Mouse (Mus musculus) NIH3T3 (cell line): ENCODE results near the gene Spa17.

Experiments used
- DNase-seq: peaks from one replicate; pipeline ENCODE4 v3.0.0-alpha.2; 2012; ENCODE audit warnings: low read depth

Spa17 gene

GRCm38 (mm10) chr9:37616770-37617169, 3.2 kb upstream of the Spa17 start:
- DNase-seq = peak; percentile 62

GRCm38 (mm10) chr9:37615220-37615619, 1.7 kb upstream of the Spa17 start:
- DNase-seq = no peak

GRCm38 (mm10) chr9:37614316-37614715, 794 bp upstream of the Spa17 start:
- DNase-seq = no peak

- DNase-seq = no peak
These were observed 374 bp upstream of the Spa17 start for GRCm38 (mm10) chr9:37613911-37614280.

- DNase-seq = peak; percentile 26
These were observed 4.0 kb downstream of the Spa17 start for GRCm38 (mm10) chr9:37609558-37609957.

GRCm38 (mm10) chr9:37605089-37605488, 8.4 kb downstream of the Spa17 start:
- DNase-seq = no peak

GRCm38 (mm10) chr9:37600538-37601205, 12.8 kb downstream of the Spa17 start:
- no peak for DNase-seq

- DNase-seq = no peak
These were observed 14.9 kb downstream of the Spa17 start for GRCm38 (mm10) chr9:37598637-37599036.

GRCm38 (mm10) chr9:37595570-37595969, 18.0 kb downstream of the Spa17 start:
- no peak for DNase-seq

- no peak for DNase-seq
These were observed 19.8 kb downstream of the Spa17 start for GRCm38 (mm10) chr9:37593690-37594089.

- DNase-seq = no peak
These were observed 20.9 kb downstream of the Spa17 start for GRCm38 (mm10) chr9:37592633-37593032.

GRCm38 (mm10) chr9:37592025-37592424, 21.5 kb downstream of the Spa17 start:
- DNase-seq = no peak

- no peak for DNase-seq
These were observed 23.1 kb downstream of the Spa17 start for GRCm38 (mm10) chr9:37590381-37590780.

- DNase-seq = no peak
These were observed 26.8 kb downstream of the Spa17 start for GRCm38 (mm10) chr9:37586718-37587117.

- DNase-seq = no peak
These were observed 29.9 kb downstream of the Spa17 start for GRCm38 (mm10) chr9:37583594-37583993.

GRCm38 (mm10) chr9:37576436-37576930, 37.0 kb downstream of the Spa17 start:
- DNase-seq = peak; percentile 35

GRCm38 (mm10) chr9:37572204-37572876, 41.2 kb downstream of the Spa17 start:
- no peak for DNase-seq

- DNase-seq = no peak
These were observed 44.2 kb downstream of the Spa17 start for GRCm38 (mm10) chr9:37569231-37569835.

GRCm38 (mm10) chr9:37568605-37569214, 44.8 kb downstream of the Spa17 start:
- no peak for DNase-seq

GRCm38 (mm10) chr9:37567892-37568604, 45.5 kb downstream of the Spa17 start:
- no peak for DNase-seq

GRCm38 (mm10) chr9:37567454-37567853, 46.1 kb downstream of the Spa17 start:
- no peak for DNase-seq

- no peak for DNase-seq
These were observed 46.5 kb downstream of the Spa17 start for GRCm38 (mm10) chr9:37567019-37567418.
